Mouse (Mus musculus): ENCODE data around the gene Tmem18. TPM values are rescaled to one million over a fixed set of nuclear protein-coding genes. Genes with fewer than 3 reads are reported as not detected.

Tmem18 gene
- polyA plus RNA-seq, 2 experiments: 5.4 to 8.4 TPM

DNA sequence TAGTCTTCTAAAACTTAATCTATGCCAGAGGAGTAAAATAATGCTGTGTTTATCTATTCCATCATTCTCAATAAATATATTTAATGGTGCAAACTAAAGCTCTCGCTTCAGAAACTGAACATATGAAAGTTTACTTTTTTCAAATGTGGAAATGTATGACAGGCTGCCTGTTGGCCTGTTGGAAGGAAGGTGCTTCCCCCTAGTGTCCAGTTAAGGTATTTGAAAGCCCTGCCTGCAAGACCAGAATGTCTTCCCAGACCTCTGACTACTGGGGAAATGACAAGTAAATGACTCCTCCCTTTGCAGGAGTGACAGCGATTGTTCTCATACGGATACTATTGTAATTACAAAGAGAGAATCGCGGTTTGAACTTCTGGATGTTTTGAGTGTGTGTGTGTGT lies 6.2 kb upstream of the Tmem18 start:
- DNase-seq (ENCODE audit: low read depth in 3 of 3, low spot score in 3 of 3) (peak; percentile 20 to 39 (median 31)), ATAC-seq (ENCODE audit: insufficient read depth) (no peak)
- 12% methylated on average over 5 of the region's 5 CpGs for WGBS (ENCODE audit: insufficient replicate concordance)

DNA sequence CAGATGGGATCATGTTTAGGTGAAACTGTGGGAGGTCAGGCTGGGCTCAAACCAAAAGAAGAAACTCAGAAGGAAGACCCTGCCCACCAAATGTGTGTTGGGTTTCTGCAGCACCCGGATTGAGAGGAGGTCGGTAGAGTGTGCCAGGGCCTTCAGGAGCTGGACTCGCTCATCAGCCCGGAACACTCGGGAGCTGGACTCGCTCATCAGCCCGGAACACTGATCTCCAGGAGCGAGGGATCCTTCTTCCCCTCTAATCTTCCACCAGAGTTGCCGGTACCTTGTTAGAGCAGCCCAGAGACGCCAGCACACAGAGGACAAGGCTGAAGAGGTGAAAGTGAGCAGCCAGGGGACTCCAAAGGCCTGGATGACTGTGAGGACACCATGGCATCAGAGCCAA lies 2.9 kb upstream of the Tmem18 start:
- no peaks in the 10 kb centered on the region; the same call in 1 of the 2 replicates for H3K27me3 ChIP-seq (ENCODE audit: control insufficient read depth, insufficient read depth, low read length)
- H3K27ac ChIP-seq: no peak overlapping the region
- no peaks in the 10 kb centered on the region for H3K9me3 ChIP-seq (ENCODE audit: control insufficient read depth, low read length)
- no peak overlapping the region for H3K4me3 ChIP-seq (ENCODE audit: insufficient read depth in 1 of 2, low read depth in 2 of 2, low read length in 2 of 2)
- no peak overlapping the region for H3K9ac ChIP-seq (replicated peaks)
- 80% methylated on average over 10 of the region's 10 CpGs for WGBS (ENCODE audit: insufficient replicate concordance)
- DNase-seq (ENCODE audit: low read depth in 3 of 3, low spot score in 3 of 3): no peak
- TF ChIP-seq CTCF (IDR thresholded peaks at IDR 0.05; ENCODE audit: low read depth): no peak
- TF ChIP-seq EP300 (IDR thresholded peaks at IDR 0.05; ENCODE audit: low read depth): no peak
- H3K36me3 ChIP-seq (replicated peaks; ENCODE audit: control insufficient read depth, insufficient read depth, low read depth): no peaks in the 10 kb centered on the region
- H3K4me1 ChIP-seq (replicated peaks; ENCODE audit: control insufficient read depth in 2 of 2, insufficient read depth in 2 of 2, low read length in 1 of 2): peaks cover 0 to 13% of the 10 kb centered on the region in 2 experiments; a peak in 2 of 4 replicates
- no peak overlapping the region for H3K4me2 ChIP-seq (ENCODE audit: low read depth)
- ATAC-seq (ENCODE audit: insufficient read depth): no peak

More for the DNA sequence above, 6.2 kb upstream of the Tmem18 start:
- no peak overlapping the region for H3K4me3 ChIP-seq (ENCODE audit: insufficient read depth in 1 of 2, low read depth in 2 of 2, low read length in 2 of 2)
- H3K9me3 ChIP-seq (ENCODE audit: control insufficient read depth, low read length): no peaks in the 10 kb centered on the region
- TF ChIP-seq EP300 (IDR thresholded peaks at IDR 0.05; ENCODE audit: low read depth) (no peak), CTCF (IDR thresholded peaks at IDR 0.05; ENCODE audit: low read depth) (peak; percentile 77)
- H3K27me3 ChIP-seq (ENCODE audit: control insufficient read depth, insufficient read depth, low read length): no peaks in the 10 kb centered on the region; the same call in 1 of the 2 replicates
- H3K36me3 ChIP-seq (replicated peaks; ENCODE audit: control insufficient read depth, insufficient read depth, low read depth): no peaks in the 10 kb centered on the region
- no peak overlapping the region for H3K4me2 ChIP-seq (ENCODE audit: low read depth)
- no peak overlapping the region for H3K9ac ChIP-seq (replicated peaks)
- H3K4me1 ChIP-seq (replicated peaks; ENCODE audit: control insufficient read depth in 2 of 2, insufficient read depth in 2 of 2, low read length in 1 of 2): peaks cover 0 to 1% of the 10 kb centered on the region in 2 experiments; a peak in 1 of 4 replicates
- H3K27ac ChIP-seq: no peak overlapping the region

DNA sequence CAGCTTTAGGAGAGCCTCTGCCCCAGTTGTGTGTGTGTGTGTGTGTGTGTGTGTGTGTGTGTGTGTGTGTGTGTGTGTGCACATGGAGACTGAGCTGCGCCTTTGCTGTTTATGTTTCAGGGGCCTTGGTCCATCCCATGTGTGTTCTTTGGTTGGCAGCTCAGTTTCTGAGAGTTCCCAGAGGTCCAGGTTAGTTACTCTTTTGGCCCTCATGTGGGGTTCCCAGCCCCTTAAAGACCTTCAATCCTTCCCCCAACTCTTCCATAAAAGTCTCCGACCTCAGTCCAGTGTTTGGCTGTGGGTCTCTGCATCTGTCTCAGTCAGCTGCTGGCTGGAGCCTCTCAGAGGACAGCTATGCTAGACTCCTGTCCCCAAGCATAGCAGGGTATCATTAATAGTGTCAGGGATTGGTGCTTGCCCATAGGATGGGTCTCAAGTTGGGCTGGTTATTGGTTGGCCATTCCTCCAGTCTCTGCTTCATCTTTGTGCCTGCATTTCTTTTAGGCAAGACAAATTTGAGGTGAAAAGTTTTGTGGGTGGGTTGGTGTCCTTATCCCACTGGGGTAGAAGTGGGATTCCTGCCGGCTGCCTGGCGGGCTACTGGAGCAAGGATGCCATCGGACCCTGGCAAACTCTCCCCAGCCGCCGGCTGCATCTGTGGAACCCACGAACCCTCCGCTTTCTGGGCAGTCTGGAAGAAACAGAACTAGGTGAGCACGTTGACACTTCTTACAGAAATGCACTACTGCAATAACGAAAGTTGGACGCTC lies 455 bp upstream of the Tmem18 start:
- DNase-seq (ENCODE audit: low read depth in 3 of 3, low spot score in 3 of 3): no peak
- TF ChIP-seq CTCF (IDR thresholded peaks at IDR 0.05; ENCODE audit: low read depth) (no peak), EP300 (IDR thresholded peaks at IDR 0.05; ENCODE audit: low read depth) (no peak)
- H3K27me3 ChIP-seq (ENCODE audit: control insufficient read depth, insufficient read depth, low read length): no peaks in the 10 kb centered on the region; the same call in 1 of the 2 replicates
- H3K4me3 ChIP-seq (ENCODE audit: insufficient read depth in 1 of 2, low read depth in 2 of 2, low read length in 2 of 2): peak overlapping the region; percentile 82 to 93
- peaks cover 0 to 13% of the 10 kb centered on the region in 2 experiments; a peak in 2 of 4 replicates for H3K4me1 ChIP-seq (replicated peaks; ENCODE audit: control insufficient read depth in 2 of 2, insufficient read depth in 2 of 2, low read length in 1 of 2)
- H3K9ac ChIP-seq (replicated peaks): peak overlapping the region; percentile 73
- 13% methylated on average over 12 of the region's 12 CpGs for WGBS (ENCODE audit: insufficient replicate concordance)
- H3K4me2 ChIP-seq (ENCODE audit: low read depth): peak overlapping the region; percentile 75
- peaks cover 5% of the 10 kb centered on the region for H3K36me3 ChIP-seq (replicated peaks; ENCODE audit: control insufficient read depth, insufficient read depth, low read depth)
- no peaks in the 10 kb centered on the region for H3K9me3 ChIP-seq (ENCODE audit: control insufficient read depth, low read length)
- ATAC-seq (ENCODE audit: insufficient read depth): peak; percentile 17; the same call in 1 of the 2 replicates
- H3K27ac ChIP-seq: no peak overlapping the region

DNA sequence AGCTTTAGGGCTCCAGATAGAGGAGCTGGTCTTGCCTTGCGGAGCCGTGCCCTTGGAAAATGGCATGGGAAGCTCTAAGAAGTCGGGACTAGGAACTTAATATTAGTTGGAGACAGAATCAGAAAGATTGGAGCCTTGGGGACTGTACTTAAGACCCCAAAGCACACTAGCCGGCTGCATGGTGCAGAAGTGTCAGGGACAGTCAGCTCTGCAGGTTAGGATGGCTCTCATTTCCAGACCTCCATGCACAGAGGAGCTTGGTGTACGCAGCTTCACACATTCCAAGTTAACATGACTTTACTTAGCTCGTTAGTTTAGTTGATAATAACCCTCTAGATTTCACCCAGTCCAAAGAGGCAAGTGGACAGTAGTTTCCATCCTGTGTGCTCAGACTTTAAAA lies 637 bp downstream of the Tmem18 start:
- Histone ChIP-seq H3K9ac (replicated peaks) (peak overlapping the region; percentile 73), H3K4me3 (ENCODE audit: insufficient read depth in 1 of 2, low read depth in 2 of 2, low read length in 2 of 2) (peak overlapping the region; percentile 82 to 93), H3K9me3 (ENCODE audit: control insufficient read depth, low read length) (no peaks in the 10 kb centered on the region), H3K4me1 (replicated peaks; ENCODE audit: control insufficient read depth in 2 of 2, insufficient read depth in 2 of 2, low read length in 1 of 2) (peaks cover 0 to 11% of the 10 kb centered on the region in 2 experiments; a peak in 2 of 4 replicates), H3K27me3 (ENCODE audit: control insufficient read depth, insufficient read depth, low read length) (no peaks in the 10 kb centered on the region; the same call in 1 of the 2 replicates), H3K4me2 (ENCODE audit: low read depth) (peak overlapping the region; percentile 75), H3K36me3 (replicated peaks; ENCODE audit: control insufficient read depth, insufficient read depth, low read depth) (peaks cover 10% of the 10 kb centered on the region), H3K27ac (no peak overlapping the region)
- DNase-seq (ENCODE audit: low read depth in 3 of 3, low spot score in 3 of 3) (no peak), ATAC-seq (ENCODE audit: insufficient read depth) (peak; percentile 54)
- TF ChIP-seq CTCF (IDR thresholded peaks at IDR 0.05; ENCODE audit: low read depth) (no peak), EP300 (IDR thresholded peaks at IDR 0.05; ENCODE audit: low read depth) (no peak)
- 9% methylated on average over 6 of the region's 6 CpGs for WGBS (ENCODE audit: insufficient replicate concordance)

GRCm38 (mm10) chr12:30591832-30592231 lies 7.6 kb downstream of the Tmem18 start:
- ATAC-seq (ENCODE audit: insufficient read depth) (no peak), DNase-seq (ENCODE audit: low read depth in 3 of 3, low spot score in 3 of 3) (no peak)
- no peak overlapping the region for H3K4me3 ChIP-seq (ENCODE audit: insufficient read depth in 1 of 2, low read depth in 2 of 2, low read length in 2 of 2)
- TF ChIP-seq CTCF (IDR thresholded peaks at IDR 0.05; ENCODE audit: low read depth) (no peak), EP300 (IDR thresholded peaks at IDR 0.05; ENCODE audit: low read depth) (no peak)
- no peaks in the 10 kb centered on the region for H3K9me3 ChIP-seq (ENCODE audit: control insufficient read depth, low read length)
- no peaks in the 10 kb centered on the region for H3K4me1 ChIP-seq (replicated peaks; ENCODE audit: control insufficient read depth in 2 of 2, insufficient read depth in 2 of 2, low read length in 1 of 2)
- H3K4me2 ChIP-seq (ENCODE audit: low read depth): no peak overlapping the region
- WGBS (ENCODE audit: insufficient replicate concordance): 71% methylated on average over 5 of the region's 5 CpGs
- H3K27me3 ChIP-seq (ENCODE audit: control insufficient read depth, insufficient read depth, low read length): no peaks in the 10 kb centered on the region
- no peak overlapping the region for H3K9ac ChIP-seq (replicated peaks)
- no peak overlapping the region for H3K27ac ChIP-seq
- peaks cover 10% of the 10 kb centered on the region for H3K36me3 ChIP-seq (replicated peaks; ENCODE audit: control insufficient read depth, insufficient read depth, low read depth)

All from liver, embryonic 14.5 days (tissue).